ENCODE assay signal across 8 mouse cellular contexts in genomic region chr2:151037876-151038552, GRCm38 (mm10). TPM values are rescaled to one million over a fixed set of nuclear protein-coding genes. Genes with fewer than 3 reads are reported as not detected.
A peak's percentile ranks its signal among the peaks of the same experiment; 100 is the strongest.
DNase-seq lines count a peak whose midpoint lies in the region; ATAC-seq and TF ChIP-seq lines count a peak whose summit lies in the region.

No protein-coding gene starts in this region.

- intact Hi-C loops in left cerebral cortex, postnatal 4 days (cut with DNase I): no loop called here

- no peak for TF ChIP-seq CTCF in MEL (IDR thresholded peaks at IDR 0.05 in 2 of 3, conservative IDR thresholded peaks at IDR 0.05 in 1 of 3; ENCODE audit: control insufficient read depth in 1 of 3, insufficient read depth in 1 of 3, low read depth in 2 of 3, low read length in 3 of 3, poor library complexity in 1 of 3, severe bottlenecking in 1 of 3)

- H3K36me3 ChIP-seq in kidney, embryonic 14.5 days (ENCODE audit: control insufficient read depth, insufficient read depth, low read length): no peaks in the 10 kb centered on the region
- peaks cover 2 to 25% of the 10 kb centered on the region in 2 experiments; a peak in 3 of 4 replicates for H3K36me3 ChIP-seq in MEL (ENCODE audit: control insufficient read depth in 1 of 2, insufficient read depth in 2 of 2, low read length in 2 of 2)
- 0 out of 2 replicates have a peak, but pooled peaks cover 4% of the 10 kb centered on the region for H3K36me3 ChIP-seq in embryonic facial prominence, embryonic 12.5 days
- H3K36me3 ChIP-seq in intestine, embryonic 15.5 days: no peaks in the 10 kb centered on the region
- no peaks in the 10 kb centered on the region for H3K36me3 ChIP-seq in midbrain, embryonic 14.5 days (ENCODE audit: control insufficient read depth, insufficient read depth, low read length)

- TF ChIP-seq POLR2A in MEL (IDR thresholded peaks at IDR 0.05; ENCODE audit: control insufficient read depth in 1 of 2, insufficient read depth in 1 of 2, low read depth in 1 of 2, low read length in 2 of 2, poor library complexity in 1 of 2): peak in 1 of 2 experiments; percentile 28; a peak in 1 of 4 replicates

- peaks cover 35% of the 10 kb centered on the region for H3K79me2 ChIP-seq in MEL (ENCODE audit: control insufficient read depth, insufficient read depth, low read length, poor library complexity)

- H3K4me3 ChIP-seq in kidney, embryonic 14.5 days (ENCODE audit: low read length): peak overlapping the region; percentile 87
- peak overlapping the region; percentile 83 to 97 for H3K4me3 ChIP-seq in MEL (ENCODE audit: control insufficient read depth in 1 of 2, insufficient read depth in 1 of 2, low read depth in 2 of 2, low read length in 2 of 2)
- peak overlapping the region; percentile 81 for H3K4me3 ChIP-seq in embryonic facial prominence, embryonic 12.5 days
- H3K4me3 ChIP-seq in intestine, embryonic 15.5 days (replicated peaks): peak overlapping the region; percentile 94
- H3K4me3 ChIP-seq in midbrain, embryonic 14.5 days (replicated peaks; ENCODE audit: low read depth, low read length): peak overlapping the region; percentile 93

- DNase-seq in kidney, adult 11 months: no peak
- peak; percentile 74 for DNase-seq in MEL (ENCODE audit: low read depth, low spot score)
- peak; percentile 1 for DNase-seq in midbrain, embryonic 14.5 days
- DNase-seq in left cerebral cortex, postnatal 4 days: no peak
- no peak for DNase-seq in adrenal gland, postnatal 25 days

- peak overlapping the region; percentile 97 for H3K9ac ChIP-seq in kidney, embryonic 14.5 days (ENCODE audit: low read depth, low read length)
- H3K9ac ChIP-seq in MEL (ENCODE audit: control insufficient read depth, low read depth, low read length, poor library complexity, severe bottlenecking): peak overlapping the region; percentile 93
- peak overlapping the region; percentile 91 for H3K9ac ChIP-seq in embryonic facial prominence, embryonic 12.5 days
- peak overlapping the region; percentile 98 for H3K9ac ChIP-seq in intestine, embryonic 15.5 days
- H3K9ac ChIP-seq in midbrain, embryonic 14.5 days (replicated peaks; ENCODE audit: low read length): peak overlapping the region; percentile 92

- H3K27me3 ChIP-seq in kidney, embryonic 14.5 days (ENCODE audit: control insufficient read depth, insufficient read depth, low read length): no peaks in the 10 kb centered on the region
- H3K27me3 ChIP-seq in MEL (ENCODE audit: control insufficient read depth in 1 of 2, insufficient read depth in 2 of 2, low read length in 2 of 2): no peaks in the 10 kb centered on the region
- no peaks in the 10 kb centered on the region for H3K27me3 ChIP-seq in embryonic facial prominence, embryonic 12.5 days
- H3K27me3 ChIP-seq in intestine, embryonic 15.5 days (replicated peaks): no peaks in the 10 kb centered on the region
- no peaks in the 10 kb centered on the region for H3K27me3 ChIP-seq in midbrain, embryonic 14.5 days (ENCODE audit: control insufficient read depth, insufficient read depth, low read length)

- peaks cover 8% of the 10 kb centered on the region for H3K4me1 ChIP-seq in kidney, embryonic 14.5 days (ENCODE audit: control insufficient read depth, insufficient read depth, low read length)
- peaks cover 13 to 14% of the 10 kb centered on the region in 2 experiments for H3K4me1 ChIP-seq in MEL (ENCODE audit: control insufficient read depth in 1 of 2, insufficient read depth in 2 of 2, low read length in 2 of 2)
- H3K4me1 ChIP-seq in embryonic facial prominence, embryonic 12.5 days: peaks cover 10% of the 10 kb centered on the region
- H3K4me1 ChIP-seq in intestine, embryonic 15.5 days (replicated peaks): no peaks in the 10 kb centered on the region
- peaks cover 11% of the 10 kb centered on the region for H3K4me1 ChIP-seq in midbrain, embryonic 14.5 days (ENCODE audit: control insufficient read depth, insufficient read depth, low read length)

- H3K9me3 ChIP-seq in kidney, embryonic 14.5 days (ENCODE audit: control insufficient read depth, low read length): no peaks in the 10 kb centered on the region
- no peaks in the 10 kb centered on the region for H3K9me3 ChIP-seq in MEL (replicated peaks; ENCODE audit: insufficient read depth, low read length)
- no peaks in the 10 kb centered on the region for H3K9me3 ChIP-seq in embryonic facial prominence, embryonic 12.5 days
- no peaks in the 10 kb centered on the region for H3K9me3 ChIP-seq in intestine, embryonic 15.5 days
- no peaks in the 10 kb centered on the region for H3K9me3 ChIP-seq in midbrain, embryonic 14.5 days (ENCODE audit: control insufficient read depth, low read length)

- WGBS in kidney, embryonic 14.5 days: 63% methylated on average over 18 of the region's 18 CpGs
- 69% methylated on average over 18 of the region's 18 CpGs for WGBS in embryonic facial prominence, embryonic 12.5 days
- WGBS in intestine, embryonic 15.5 days: 52% methylated on average over 18 of the region's 18 CpGs
- 58% methylated on average over 18 of the region's 18 CpGs for WGBS in midbrain, embryonic 14.5 days

- no peak for ATAC-seq in kidney, embryonic 14.5 days (ENCODE audit: low FRiP score, low TSS enrichment)
- ATAC-seq in embryonic facial prominence, embryonic 12.5 days (ENCODE audit: insufficient number of reproducible peaks, insufficient read depth, low FRiP score, low TSS enrichment): no peak
- no peak; the same call in 1 of the 2 replicates for ATAC-seq in intestine, embryonic 15.5 days
- ATAC-seq in midbrain, embryonic 14.5 days (ENCODE audit: low FRiP score, low TSS enrichment): no peak

- peak overlapping the region; percentile 68 for H3K4me2 ChIP-seq in kidney, embryonic 14.5 days (replicated peaks; ENCODE audit: low read depth, low read length)
- H3K4me2 ChIP-seq in embryonic facial prominence, embryonic 12.5 days (replicated peaks): peak overlapping the region; percentile 69
- peak overlapping the region; percentile 84 for H3K4me2 ChIP-seq in intestine, embryonic 15.5 days (replicated peaks)
- peak overlapping the region; percentile 68 for H3K4me2 ChIP-seq in midbrain, embryonic 14.5 days (ENCODE audit: low read length)

- no peak overlapping the region for H3K27ac ChIP-seq in kidney, embryonic 14.5 days (ENCODE audit: low read depth, low read length)
- H3K27ac ChIP-seq in MEL (ENCODE audit: control insufficient read depth, low read depth, low read length): peak overlapping the region; percentile 42
- no peak overlapping the region for H3K27ac ChIP-seq in embryonic facial prominence, embryonic 12.5 days
- no peak overlapping the region for H3K27ac ChIP-seq in intestine, embryonic 15.5 days
- H3K27ac ChIP-seq in midbrain, embryonic 14.5 days (replicated peaks; ENCODE audit: low read depth, low read length): no peak overlapping the region

- TF ChIP-seq EP300 in MEL (IDR thresholded peaks at IDR 0.05; ENCODE audit: low read depth in 1 of 2, low read length in 2 of 2): peak; percentile 63 to 77

- no peak for TF ChIP-seq RAD21 in MEL (IDR thresholded peaks at IDR 0.05; ENCODE audit: low read depth, low read length)

TF ChIP-seq in MEL, 35 proteins besides CTCF, POLR2A, EP300 and RAD21 (continues in another document):
- TF ChIP-seq ELF1 (IDR thresholded peaks at IDR 0.05; ENCODE audit: low read depth, low read length): peak; percentile 51; the same call in 1 of the 2 replicates
- peak; percentile 94 for TF ChIP-seq MXI1 (IDR thresholded peaks at IDR 0.05; ENCODE audit: low read depth, low read length)
- no peak for TF ChIP-seq CHD2 (IDR thresholded peaks at IDR 0.05; ENCODE audit: low read length)
- TF ChIP-seq MYC (IDR thresholded peaks at IDR 0.05; ENCODE audit: low read depth, low read length): peak; percentile 64; the same call in 1 of the 2 replicates
- TF ChIP-seq SMC3 (IDR thresholded peaks at IDR 0.05; ENCODE audit: low read depth, low read length): no peak
- TF ChIP-seq ETS1 (IDR thresholded peaks at IDR 0.05; ENCODE audit: low read depth, low read length): peak; percentile 76
- TF ChIP-seq TAL1 (IDR thresholded peaks at IDR 0.05; ENCODE audit: low read length): peak; percentile 92
- TF ChIP-seq MAX (IDR thresholded peaks at IDR 0.05; ENCODE audit: low read length): peak; percentile 62; the same call in 1 of the 2 replicates

RNA-seq across cellular contexts. Expression of gene Ninl, which starts 1.2 kb away (rescaled TPM):
- 8.9 and 16.2 TPM in 2 replicates for polyA plus RNA-seq in kidney, embryonic 14.5 days (2014; fragmentation: Nextera tagmentation; extraction: Ambion mirVana)
- total RNA-seq in MEL (2012; rRNA removed): 9.8 and 11.6 TPM in 2 replicates
- 10 to 100 TPM in 1 of 2 experiments, not detected in 1; 16.8 TPM for polyA plus RNA-seq in MEL (2012; ENCODE audit: insufficient read depth in 1 of 2, insufficient read length in 2 of 2, low read depth in 1 of 2, low replicate concordance in 2 of 2, missing spikeins in 1 of 2)
- polyA plus RNA-seq in embryonic facial prominence, embryonic 12.5 days (2016; fragmentation: Nextera tagmentation; extraction: Ambion mirVana): 12.3 and 13.7 TPM in 2 replicates
- 6.5 and 6.7 TPM in 2 replicates for polyA plus RNA-seq in intestine, embryonic 15.5 days (2015; fragmentation: Nextera tagmentation; extraction: Ambion mirVana)
- polyA plus RNA-seq in midbrain, embryonic 14.5 days (2014; fragmentation: Nextera tagmentation; extraction: Ambion mirVana): 2.9 and 5.0 TPM in 2 replicates
- total RNA-seq in left cerebral cortex, postnatal 4 days (2021): 10 to 100 TPM in 1 of 2 experiments, 1 to 10 TPM in 1; 9.3 to 12.4 TPM
- total RNA-seq in adrenal gland, postnatal 25 days (2021): 30.3 and 34.7 TPM in 2 replicates

RNA-seq across cellular contexts. Expression of gene Nanp, which starts 1.2 kb away (rescaled TPM):
- polyA plus RNA-seq in kidney, embryonic 14.5 days (2014; fragmentation: Nextera tagmentation; extraction: Ambion mirVana): 51.5 and 56.2 TPM in 2 replicates
- 24.7 and 25.4 TPM in 2 replicates for total RNA-seq in MEL (2012; rRNA removed)
- 10 to 100 TPM in 1 of 2 experiments, not detected in 1; 14.6 TPM for polyA plus RNA-seq in MEL (2012; ENCODE audit: insufficient read depth in 1 of 2, insufficient read length in 2 of 2, low read depth in 1 of 2, low replicate concordance in 2 of 2, missing spikeins in 1 of 2)
- polyA plus RNA-seq in embryonic facial prominence, embryonic 12.5 days (2016; fragmentation: Nextera tagmentation; extraction: Ambion mirVana): 48.3 and 52.0 TPM in 2 replicates
- polyA plus RNA-seq in intestine, embryonic 15.5 days (2015; fragmentation: Nextera tagmentation; extraction: Ambion mirVana): 53.8 and 61.2 TPM in 2 replicates
- polyA plus RNA-seq in midbrain, embryonic 14.5 days (2014; fragmentation: Nextera tagmentation; extraction: Ambion mirVana): 33.5 and 38.0 TPM in 2 replicates
- total RNA-seq in left cerebral cortex, postnatal 4 days (2021): 10 to 100 TPM; 13.1 to 14.3 TPM
- total RNA-seq in adrenal gland, postnatal 25 days (2021): 14.8 and 16.3 TPM in 2 replicates

RNA-seq across cellular contexts. Expression of gene Gm14151, which starts 54.1 kb away (rescaled TPM):
- not detected in 2 replicates for polyA plus RNA-seq in kidney, embryonic 14.5 days (2014; fragmentation: Nextera tagmentation; extraction: Ambion mirVana)
- not detected in 2 replicates for total RNA-seq in MEL (2012; rRNA removed)
- polyA plus RNA-seq in MEL (2012; ENCODE audit: insufficient read depth in 1 of 2, insufficient read length in 2 of 2, low read depth in 1 of 2, low replicate concordance in 2 of 2, missing spikeins in 1 of 2): not detected
- not detected in 2 replicates for polyA plus RNA-seq in embryonic facial prominence, embryonic 12.5 days (2016; fragmentation: Nextera tagmentation; extraction: Ambion mirVana)
- polyA plus RNA-seq in intestine, embryonic 15.5 days (2015; fragmentation: Nextera tagmentation; extraction: Ambion mirVana): not detected in 2 replicates
- not detected in 2 replicates for polyA plus RNA-seq in midbrain, embryonic 14.5 days (2014; fragmentation: Nextera tagmentation; extraction: Ambion mirVana)
- not detected for total RNA-seq in left cerebral cortex, postnatal 4 days (2021)
- total RNA-seq in adrenal gland, postnatal 25 days (2021): not detected in 2 replicates

Comparison
In these comparisons a context has a peak if more than half of its experiments do, and no peak if none do; other contexts are left out.
1. DNase-seq: peak in MEL (single experiment) and midbrain, embryonic 14.5 days (single experiment); none in kidney, adult 11 months (single experiment), left cerebral cortex, postnatal 4 days (single experiment) and adrenal gland, postnatal 25 days (single experiment).
2. Peak in every context shown above with its lines, with median percentiles within 50 percentile points of each other: H3K4me2 ChIP-seq, H3K4me3 ChIP-seq and H3K9ac ChIP-seq.